Comparison of ENCODE assay signal across 8 mouse cellular contexts in genomic region chr13:109684985-109685295, GRCm38 (mm10).
DNase-seq lines count a peak whose midpoint lies in the region; ATAC-seq and TF ChIP-seq lines count a peak whose summit lies in the region.

No protein-coding gene starts in this region.

- no peak for TF ChIP-seq POLR2A in cortical plate, adult 2 months (IDR thresholded peaks at IDR 0.05; ENCODE audit: extremely low read depth, insufficient read depth, low read length)

- TF ChIP-seq CTCF in heart, postnatal 0 days (IDR thresholded peaks at IDR 0.05; ENCODE audit: low read depth) = no peak
- no peak for TF ChIP-seq CTCF in cortical plate, adult 2 months (IDR thresholded peaks at IDR 0.05; ENCODE audit: extremely low read depth, insufficient read depth, low read length)

- DNase-seq in heart, postnatal 0 days (ENCODE audit: low spot score) = no peak
- DNase-seq in heart, adult 9 months (ENCODE audit: low spot score in 2 of 2) = no peak
- no peak for DNase-seq in spleen, postnatal 14 days (ENCODE audit: low spot score in 2 of 2)
- DNase-seq in retina, postnatal 1 day = no peak
- no peak for DNase-seq in kidney, adult 9 months

- peaks cover 11% of the 10 kb centered on the region for H3K4me1 ChIP-seq in heart, postnatal 0 days (ENCODE audit: control insufficient read depth, insufficient read depth)
- no peaks in the 10 kb centered on the region for H3K4me1 ChIP-seq in cortical plate, adult 2 months (ENCODE audit: control insufficient read depth, insufficient read depth, low read length)
- H3K4me1 ChIP-seq in hindbrain, embryonic 16.5 days (ENCODE audit: control insufficient read depth, insufficient read depth, low read depth, low read length) = peaks cover 12% of the 10 kb centered on the region
- peaks cover 15% of the 10 kb centered on the region for H3K4me1 ChIP-seq in midbrain, embryonic 15.5 days

- H3K4me3 ChIP-seq in heart, postnatal 0 days (ENCODE audit: low read depth, low read length) = peak overlapping the region; percentile 74
- H3K4me3 ChIP-seq in cortical plate, adult 2 months (ENCODE audit: insufficient read depth, low read length) = peak overlapping the region; percentile 44
- H3K4me3 ChIP-seq in hindbrain, embryonic 16.5 days (ENCODE audit: low read length) = peak overlapping the region; percentile 48
- peak overlapping the region; percentile 38 for H3K4me3 ChIP-seq in midbrain, embryonic 15.5 days

- peak overlapping the region; percentile 83; the same call in 1 of the 2 replicates for H3K9ac ChIP-seq in heart, postnatal 0 days (replicated peaks; ENCODE audit: low read depth, low read length)
- peak overlapping the region; percentile 66 for H3K9ac ChIP-seq in hindbrain, embryonic 16.5 days (ENCODE audit: low read depth, low read length)
- 0 out of 2 replicates have a peak overlapping the region, but pooled peaks have one; percentile 48 for H3K9ac ChIP-seq in midbrain, embryonic 15.5 days

- H3K9me3 ChIP-seq in heart, postnatal 0 days (replicated peaks; ENCODE audit: control insufficient read depth, low read length) = no peaks in the 10 kb centered on the region
- H3K9me3 ChIP-seq in hindbrain, embryonic 16.5 days (ENCODE audit: control insufficient read depth, low read length) = no peaks in the 10 kb centered on the region
- H3K9me3 ChIP-seq in midbrain, embryonic 15.5 days = no peaks in the 10 kb centered on the region

- TF ChIP-seq EP300 in heart, postnatal 0 days (IDR thresholded peaks at IDR 0.05; ENCODE audit: low read depth) = no peak

- no peaks in the 10 kb centered on the region for H3K36me3 ChIP-seq in heart, postnatal 0 days (replicated peaks; ENCODE audit: control insufficient read depth, insufficient read depth, low read length)
- no peaks in the 10 kb centered on the region for H3K36me3 ChIP-seq in hindbrain, embryonic 16.5 days (ENCODE audit: control insufficient read depth, insufficient read depth, low read length)
- H3K36me3 ChIP-seq in midbrain, embryonic 15.5 days (replicated peaks) = no peaks in the 10 kb centered on the region

- H3K27ac ChIP-seq in heart, postnatal 0 days (ENCODE audit: low read depth) = peak overlapping the region; percentile 95
- no peak overlapping the region for H3K27ac ChIP-seq in cortical plate, adult 2 months (ENCODE audit: insufficient read depth, low read length)
- H3K27ac ChIP-seq in hindbrain, embryonic 16.5 days (ENCODE audit: low read depth, low read length) = no peak overlapping the region
- H3K27ac ChIP-seq in midbrain, embryonic 15.5 days = no peak overlapping the region

- peak overlapping the region; percentile 82 for H3K4me2 ChIP-seq in heart, postnatal 0 days (ENCODE audit: low read depth, low read length)
- peak overlapping the region; percentile 74 for H3K4me2 ChIP-seq in hindbrain, embryonic 16.5 days (ENCODE audit: low read length)
- H3K4me2 ChIP-seq in midbrain, embryonic 15.5 days = peak overlapping the region; percentile 69

- H3K27me3 ChIP-seq in heart, postnatal 0 days (ENCODE audit: control insufficient read depth, insufficient read depth, low read length) = no peaks in the 10 kb centered on the region
- H3K27me3 ChIP-seq in hindbrain, embryonic 16.5 days (replicated peaks; ENCODE audit: control insufficient read depth, insufficient read depth, low read length) = no peaks in the 10 kb centered on the region
- H3K27me3 ChIP-seq in midbrain, embryonic 15.5 days (replicated peaks) = no peaks in the 10 kb centered on the region

- ATAC-seq in heart, postnatal 0 days (ENCODE audit: insufficient read depth, low read depth) = no peak
- ATAC-seq in hindbrain, embryonic 16.5 days = no peak
- no peak for ATAC-seq in midbrain, embryonic 15.5 days (replicated peaks)

- 22% methylated on average over 3 of the region's 3 CpGs for WGBS in heart, postnatal 0 days
- WGBS in hindbrain, embryonic 16.5 days = 11% methylated on average over 3 of the region's 3 CpGs
- WGBS in midbrain, embryonic 15.5 days = 11% methylated on average over 3 of the region's 3 CpGs
